Mouse (Mus musculus) brain, embryonic 14.5 days (tissue): Measurements from ENCODE around the gene Samd10. TPM values are rescaled to one million over a fixed set of nuclear protein-coding genes. Genes with fewer than 3 reads are reported as not detected.

ENCODE experiments used
- DNase-seq: peaks from one replicate; pipeline ENCODE4 v3.0.0-alpha.2; 2011; ENCODE audit warnings: low read depth
- CTCF ChIP-seq: fragments of 200-500 bp; IDR thresholded peaks from 2 replicates; pipeline ENCODE4 v1.5.1; 2012; ENCODE audit warnings: inconsistent platforms, mild to moderate bottlenecking, moderate library complexity, borderline replicate concordance; ENCODE audit not compliant: insufficient read depth, insufficient read length; ENCODE audit errors: extremely low read depth
- POLR2A ChIP-seq: fragments of 200-500 bp; IDR thresholded peaks from 2 replicates; pipeline ENCODE4 v1.6.1; 2012; ENCODE audit warnings: mild to moderate bottlenecking, inconsistent platforms, borderline replicate concordance; ENCODE audit not compliant: poor library complexity, insufficient read depth, insufficient read length, severe bottlenecking; ENCODE audit errors: extremely low read depth
- polyA plus RNA-seq: library from polyadenylated mRNA; depleted of rRNA; stranded (reverse); fragments of >200 nt; gene quantifications from 2 replicates; pipeline ENCODE4 v1.2.3, GENCODE M21; 2012

The Samd10 gene
- polyA plus RNA-seq, 1 experiment: 161 TPM

DNA sequence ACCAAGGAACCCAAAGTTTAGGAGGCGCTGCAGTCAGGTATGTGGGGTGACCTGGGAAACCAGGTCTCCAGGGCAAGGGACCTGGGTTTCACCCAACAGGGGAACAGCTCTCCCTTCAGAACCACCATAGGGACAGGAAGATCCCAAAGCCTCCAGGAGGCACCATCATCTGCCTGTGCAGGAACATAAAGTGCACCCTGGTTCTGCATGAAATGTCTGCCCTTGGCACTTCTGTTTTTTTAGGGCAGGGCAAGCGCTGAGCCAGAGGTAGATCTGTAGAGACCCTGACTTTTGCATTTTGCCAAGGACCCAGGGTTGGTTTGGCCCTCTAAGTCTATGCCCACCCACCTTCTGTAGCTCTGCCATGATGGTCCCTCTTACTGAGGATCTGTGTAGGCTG is 16.7 kb downstream of the Samd10 start:
- DNase-seq: no peak
- TF ChIP-seq POLR2A (no peak), CTCF (no peak)

DNA sequence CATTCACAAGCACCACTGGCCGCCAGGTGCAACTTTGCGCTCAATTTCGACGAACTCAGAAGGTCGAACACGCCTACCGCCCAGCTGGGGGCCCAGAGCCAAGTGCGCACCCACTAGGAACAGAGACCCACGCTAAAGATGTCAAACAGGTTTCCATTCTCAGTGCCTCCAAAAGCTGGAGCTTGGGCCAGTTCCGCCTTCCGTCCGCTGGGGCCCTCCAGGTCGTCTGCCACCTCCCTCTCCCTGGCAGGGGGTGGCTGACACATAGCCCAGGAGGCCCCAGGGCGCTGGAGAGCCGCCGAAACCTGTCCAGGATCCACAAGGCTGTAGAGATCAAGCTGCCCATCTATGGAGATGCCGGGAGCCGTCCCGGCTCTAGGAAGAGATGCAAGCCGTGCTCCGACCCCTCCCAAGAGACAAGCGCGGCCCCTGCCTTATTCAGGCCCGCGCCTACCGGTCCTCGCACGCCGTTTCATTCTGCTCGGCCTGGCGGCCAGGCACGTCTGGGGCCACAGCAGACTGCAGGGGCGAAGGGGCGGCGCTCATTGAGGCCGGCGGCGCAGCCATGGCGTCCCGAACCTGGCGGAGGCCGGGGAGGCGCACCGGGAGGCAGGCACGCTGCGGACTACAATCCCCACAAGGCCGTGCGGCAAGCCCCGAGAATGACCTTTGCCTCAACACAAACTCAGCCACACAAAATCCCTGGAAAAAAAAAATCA is 17.5 kb downstream of the Samd10 start:
- DNase-seq: peak; percentile 89

DNA sequence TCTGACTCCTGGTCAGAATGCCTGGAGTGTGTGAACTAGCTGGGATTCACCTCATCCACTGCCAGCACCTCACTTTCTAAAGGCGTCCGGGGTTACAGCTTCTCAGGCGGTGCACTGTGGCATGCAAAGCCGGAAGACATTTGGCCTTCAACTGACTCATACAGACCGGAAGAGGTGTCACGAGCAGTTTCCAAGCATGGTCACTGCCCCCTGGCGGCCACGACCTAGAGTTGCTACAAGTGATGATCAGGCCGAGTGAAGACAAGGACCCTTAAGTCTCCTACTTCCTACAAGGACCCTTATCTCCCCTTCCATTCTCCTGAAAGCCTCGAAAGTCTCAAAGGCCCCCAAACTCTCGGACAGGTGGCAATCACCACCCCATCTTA is 18.0 kb downstream of the Samd10 start:
- DNase-seq: peak; percentile 96
- TF ChIP-seq CTCF (peak; percentile 97), POLR2A (no peak)

More for the DNA sequence above, 17.5 kb downstream of the Samd10 start:
- TF ChIP-seq CTCF: no peak
- peak; percentile 72 for TF ChIP-seq POLR2A

DNA sequence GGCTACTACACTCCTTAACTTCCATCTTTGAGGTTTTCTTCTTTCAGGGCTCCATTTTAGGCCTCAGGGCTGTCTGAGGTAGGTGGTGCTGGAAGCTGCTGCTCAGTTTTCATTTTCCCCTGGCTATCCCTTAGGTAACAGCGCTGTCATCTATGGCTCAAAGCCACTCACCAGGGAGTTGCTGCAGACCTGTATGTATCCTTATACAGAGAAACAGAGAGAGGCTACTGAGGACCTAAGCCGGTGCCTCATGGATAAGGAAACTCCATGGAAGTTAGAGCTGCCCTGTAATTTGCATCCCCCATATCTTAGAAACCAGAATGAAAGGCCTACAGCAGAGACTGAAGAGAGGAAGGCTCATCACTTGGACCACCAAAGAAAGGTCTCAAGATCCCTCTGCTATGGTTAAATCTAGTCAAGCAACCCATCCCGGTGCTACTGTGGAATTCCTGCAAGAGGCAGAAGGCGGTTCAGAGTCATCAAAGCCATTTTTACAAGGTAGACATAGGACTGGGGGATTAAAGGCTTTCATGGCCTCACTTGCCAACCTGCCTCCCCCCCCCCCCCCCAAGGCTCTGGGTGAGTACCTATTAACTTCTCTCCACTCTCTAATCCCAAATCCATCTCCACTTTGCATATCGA is 18.8 kb downstream of the Samd10 start:
- TF ChIP-seq POLR2A (no peak), CTCF (no peak)
- no peak for DNase-seq

DNA sequence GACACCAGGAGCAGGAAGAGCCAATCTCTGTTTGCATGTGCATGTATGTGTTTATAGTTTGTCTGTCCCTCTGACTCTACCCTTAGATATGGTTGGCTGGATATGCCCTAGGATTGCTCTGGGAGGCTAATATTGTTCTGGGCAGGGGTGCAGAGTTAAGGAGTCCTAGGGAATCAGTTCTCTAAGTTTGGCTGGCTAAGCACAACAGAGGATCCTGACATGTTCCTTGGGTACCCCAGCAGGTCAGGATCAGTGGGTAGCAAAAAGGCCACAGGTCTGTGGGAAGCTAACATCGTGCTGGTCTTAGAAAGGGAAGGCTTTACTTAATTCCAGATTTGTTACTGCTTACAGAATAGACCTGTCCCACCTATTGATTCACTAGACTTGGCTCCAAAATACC is 19.3 kb downstream of the Samd10 start:
- TF ChIP-seq CTCF: no peak
- TF ChIP-seq POLR2A: no peak
- no peak for DNase-seq

DNA sequence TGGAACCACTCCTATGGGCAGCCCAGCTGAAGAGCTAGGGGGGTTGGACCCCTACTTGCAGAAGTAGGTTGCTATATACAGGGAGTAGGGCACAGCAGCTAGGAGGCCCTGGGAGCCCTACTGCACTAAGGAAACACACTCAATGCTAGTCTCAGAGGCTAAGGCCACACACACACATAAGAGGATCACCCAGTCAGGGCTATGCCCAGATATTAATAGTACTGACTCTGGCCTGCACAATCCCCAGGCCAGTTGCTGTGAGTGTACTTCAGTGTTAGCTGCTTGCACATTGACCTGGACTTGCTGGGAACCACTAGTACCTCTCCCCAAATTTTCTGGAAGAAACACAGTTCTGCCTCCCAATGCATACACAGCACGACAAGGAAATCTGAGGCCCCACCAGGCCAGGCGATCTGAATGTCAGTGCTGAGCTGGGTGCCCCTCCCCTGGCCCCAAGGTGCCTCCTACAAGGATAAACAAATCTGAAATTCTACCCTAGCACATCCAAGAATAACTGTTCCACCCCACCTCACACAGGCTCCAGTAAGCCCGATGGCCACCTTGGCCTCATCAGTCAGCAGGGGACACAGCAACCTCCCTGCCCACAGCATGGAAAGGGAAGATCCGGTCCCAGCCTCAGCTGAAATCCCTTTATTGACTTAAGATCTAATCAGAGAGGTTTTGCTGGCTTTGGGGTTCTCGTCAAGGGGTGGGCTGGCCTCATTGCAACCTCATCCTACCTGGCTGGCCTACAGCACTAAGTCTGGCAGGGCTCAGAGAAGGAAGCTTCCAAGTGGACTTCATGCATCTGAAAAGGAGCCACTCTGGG is 20.0 kb downstream of the Samd10 start:
- DNase-seq: no peak
- TF ChIP-seq POLR2A (no peak), CTCF (no peak)

DNA sequence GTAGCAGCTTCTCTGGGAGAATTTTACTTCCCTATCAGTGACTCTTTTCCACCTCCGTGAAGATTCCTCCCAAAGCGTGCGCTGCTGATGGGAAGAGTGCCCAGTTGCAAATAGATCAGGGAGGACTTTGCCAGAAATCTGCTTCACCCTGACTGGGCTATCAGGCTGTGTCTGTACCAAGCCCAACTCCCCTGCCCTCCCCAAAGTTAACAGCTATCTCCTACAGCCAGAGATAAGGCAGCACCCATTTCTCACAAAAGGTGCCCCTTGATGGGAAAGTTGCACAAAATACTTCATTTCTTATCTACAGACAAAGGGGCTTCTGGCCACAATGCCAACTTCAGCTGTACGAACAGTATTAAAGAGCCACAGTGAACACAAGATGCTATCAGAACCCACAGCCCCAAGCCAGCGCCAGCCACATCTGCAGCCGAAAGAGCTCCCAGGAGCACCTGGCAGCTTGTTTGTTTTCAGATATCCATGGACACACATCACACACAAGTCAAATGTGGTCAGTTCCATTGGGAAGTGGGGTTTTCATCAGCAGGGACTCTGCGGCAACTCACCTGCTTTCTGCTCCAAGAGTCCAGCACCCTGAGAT is 20.9 kb downstream of the Samd10 start:
- no peak for DNase-seq
- TF ChIP-seq POLR2A (no peak), CTCF (no peak)

DNA sequence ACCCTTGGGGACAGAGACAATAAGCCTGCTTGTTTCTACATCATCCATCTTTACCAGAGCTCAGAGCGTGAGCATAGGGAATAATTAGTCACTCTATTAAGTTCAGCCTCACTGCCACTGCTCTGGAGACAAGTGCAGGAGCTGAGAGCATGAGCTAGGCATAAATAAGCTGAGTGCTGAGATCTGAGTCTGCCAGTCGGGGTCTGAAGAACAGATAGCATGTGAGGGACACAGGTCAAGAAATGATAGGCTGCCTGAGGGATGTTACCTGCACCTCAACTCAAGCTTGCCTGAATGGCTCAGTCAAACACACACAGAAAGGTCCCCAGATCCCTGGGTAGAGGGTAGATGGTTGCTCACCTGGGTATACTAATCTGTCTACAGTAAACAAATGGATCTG is 21.9 kb downstream of the Samd10 start:
- no peak for DNase-seq
- TF ChIP-seq POLR2A: no peak
- no peak for TF ChIP-seq CTCF

DNA sequence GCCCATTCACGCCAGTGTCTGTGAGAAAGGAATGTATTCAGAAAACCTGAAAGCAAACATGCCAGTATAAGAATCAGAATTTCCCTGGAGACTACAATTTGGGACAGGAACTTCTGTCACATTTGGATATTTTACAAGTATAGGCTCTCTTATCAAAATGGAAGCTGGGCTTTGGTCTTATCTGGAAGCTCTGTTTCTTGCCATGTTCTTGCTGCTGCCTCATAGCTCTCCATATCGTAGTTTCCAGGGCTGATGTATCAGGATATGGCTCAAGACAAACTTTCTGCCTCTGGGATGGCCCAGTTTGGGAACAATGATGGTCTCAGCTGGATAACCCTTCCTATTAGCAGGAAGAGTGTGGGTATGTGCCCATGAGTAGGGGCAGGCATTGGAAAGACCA is 22.4 kb downstream of the Samd10 start:
- no peak for TF ChIP-seq CTCF
- no peak for TF ChIP-seq POLR2A
- no peak for DNase-seq

DNA sequence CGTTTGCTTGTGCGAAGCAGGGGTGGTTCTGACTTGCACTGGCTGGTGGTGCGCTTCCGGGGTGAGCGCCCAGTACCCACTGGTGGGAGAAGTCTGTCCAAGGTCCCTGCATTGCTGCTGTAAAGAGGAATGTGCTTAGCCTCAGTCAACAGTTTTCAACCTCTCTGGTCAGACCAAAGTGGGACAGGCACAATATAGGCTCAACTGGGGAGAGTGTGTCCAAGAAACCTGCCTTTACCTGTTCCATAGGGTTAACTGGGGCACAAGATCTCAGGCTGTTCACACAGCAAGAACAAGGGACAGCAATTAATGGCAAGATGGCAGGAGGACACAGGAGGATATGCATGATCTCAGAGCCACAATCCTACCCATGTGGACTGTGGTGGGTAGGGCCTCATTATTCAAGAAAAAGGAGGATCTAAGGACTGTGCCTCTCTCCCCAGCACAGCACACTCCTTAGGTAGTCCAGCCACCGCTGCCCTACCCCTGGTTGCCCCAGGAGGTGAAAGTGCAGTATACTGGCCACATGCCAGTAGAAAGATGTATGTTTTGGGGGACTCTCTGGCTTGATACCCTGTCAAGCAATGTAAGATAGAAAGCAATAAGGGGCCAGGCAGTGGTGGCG is 24.0 kb downstream of the Samd10 start:
- no peak for DNase-seq
- TF ChIP-seq POLR2A: no peak

DNA sequence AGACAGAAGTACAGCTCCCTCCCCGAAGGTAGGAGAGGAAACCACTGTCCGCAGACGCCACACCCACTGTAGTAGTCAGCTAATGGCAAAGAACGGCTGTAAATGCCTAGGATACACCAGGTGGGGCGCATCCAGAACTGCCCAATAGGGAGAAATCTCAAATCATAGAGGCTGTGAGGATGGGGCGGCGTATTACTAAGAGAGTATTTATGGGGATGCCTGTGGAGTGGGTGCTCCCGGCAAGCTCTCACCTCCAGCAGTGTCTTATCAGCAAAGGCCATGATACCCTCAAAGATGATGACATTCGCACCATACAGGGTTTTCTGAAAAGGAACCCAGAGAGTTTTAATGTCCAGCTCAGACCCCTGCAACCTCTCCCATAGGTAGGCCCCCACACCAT is 25.1 kb downstream of the Samd10 start:
- no peak for DNase-seq
- TF ChIP-seq CTCF (no peak), POLR2A (no peak)
